Mouse (Mus musculus) hematopoietic stem cell, adult 5-6 weeks (primary cell): ENCODE data around the gene Foxp3. TPM values are rescaled to one million over a fixed set of nuclear protein-coding genes. Genes with fewer than 3 reads are reported as not detected.

Experiments
- ATAC-seq, 2 experiments: fragments of 125-278 bp in 1 of 2; replicated peaks in 1 of 2; 2 replicates each; pipeline ENCODE4 v1.8.0; 2016 to 2017; ENCODE audit warnings: inconsistent platforms in 2 of 2, mild to moderate bottlenecking in 2 of 2, moderate number of reproducible peaks in 2 of 2, low read depth in 1 of 2, moderate TSS enrichment in 1 of 2; ENCODE audit not compliant: low FRiP score in 2 of 2, poor library complexity in 2 of 2, severe bottlenecking in 2 of 2, insufficient read depth in 1 of 2, low TSS enrichment in 1 of 2
- total RNA-seq: library from RNA; stranded (forward); fragments of 172-1452, 232-1000 nt; gene quantifications from 2 replicates; pipeline ENCODE4 v1.2.3, GENCODE M21; 2017

Gene Foxp3
- total RNA-seq: 0.25 and 0.69 TPM in 2 replicates

- no peak for ATAC-seq
These were observed at the start of gene Foxp3 for GRCm38 (mm10) chrX:7573176-7574086. Gene Foxp3, plus strand, starts transcription at chrX:7573644.

DNA sequence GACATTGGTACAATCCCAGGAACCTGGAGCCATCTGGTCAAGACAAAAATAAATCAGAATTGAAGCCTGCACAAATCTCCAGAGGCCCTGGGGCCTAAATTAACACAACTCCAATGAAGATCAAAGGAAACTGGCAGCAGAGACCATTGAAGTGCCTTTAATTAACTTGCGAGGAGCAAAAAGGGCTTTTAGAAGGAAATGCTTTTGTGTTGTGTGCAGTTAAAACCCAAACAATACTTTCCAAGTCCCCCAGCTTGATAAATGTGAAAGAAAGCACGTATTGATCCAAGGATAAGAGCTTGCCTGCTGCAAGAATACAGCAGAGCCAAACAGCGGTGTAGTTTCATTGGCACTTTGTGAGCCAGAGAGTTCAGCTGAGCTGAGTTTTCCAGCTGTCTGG is 48.5 kb upstream of the Foxp3 start:
- no peak for ATAC-seq

GRCm38 (mm10) chrX:7553474-7553873 is 20.0 kb upstream of the Foxp3 start:
- ATAC-seq: no peak

DNA sequence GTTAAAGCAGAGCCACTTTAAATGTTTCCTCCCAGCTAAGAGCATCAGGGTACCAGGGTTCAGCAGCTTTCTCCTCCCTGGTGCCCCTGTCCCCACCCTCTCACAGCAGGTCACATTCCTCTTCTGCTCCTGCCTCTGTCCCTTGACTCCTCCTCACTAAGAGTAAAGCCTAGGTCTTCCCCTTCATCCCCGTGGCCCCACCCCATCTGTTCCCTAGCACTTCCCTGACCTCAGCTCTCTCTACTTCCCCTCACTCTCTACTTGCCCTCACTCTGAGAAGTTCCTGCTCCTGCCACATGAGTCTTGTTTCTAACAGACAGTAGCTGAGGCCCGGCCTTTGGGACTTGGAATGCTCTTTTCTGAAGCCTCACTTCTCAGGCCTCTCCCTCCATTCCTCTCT is 10.4 kb upstream of the Foxp3 start:
- ATAC-seq: 0 out of 4 replicates have a peak, but pooled peaks of 1 of the 2 experiments have one; percentile 39

- peak in 1 of 2 experiments; percentile 36; a peak in 1 of 4 replicates for ATAC-seq
These were observed 7.1 kb upstream of the Foxp3 start for GRCm38 (mm10) chrX:7566352-7566751.

DNA sequence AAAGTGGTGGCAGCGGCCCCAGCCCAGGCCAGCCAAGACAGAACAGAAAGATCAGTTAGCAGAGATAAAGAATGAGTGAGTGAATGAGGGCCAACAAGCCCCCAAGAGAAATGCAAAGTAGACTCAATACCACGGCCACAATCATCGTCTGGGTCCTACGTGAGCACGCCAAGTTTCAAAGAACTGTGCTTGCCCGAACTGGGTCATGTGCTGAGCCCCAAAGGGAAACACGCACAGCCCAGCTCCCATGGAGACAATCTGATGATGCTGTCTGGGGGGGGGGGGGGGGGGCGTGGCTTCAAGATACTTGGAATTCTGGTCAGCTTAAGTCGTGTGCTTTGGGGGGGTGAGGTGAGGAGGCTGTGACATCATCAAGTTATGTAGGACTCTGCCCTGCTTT is 6.0 kb upstream of the Foxp3 start:
- no peak for ATAC-seq

DNA sequence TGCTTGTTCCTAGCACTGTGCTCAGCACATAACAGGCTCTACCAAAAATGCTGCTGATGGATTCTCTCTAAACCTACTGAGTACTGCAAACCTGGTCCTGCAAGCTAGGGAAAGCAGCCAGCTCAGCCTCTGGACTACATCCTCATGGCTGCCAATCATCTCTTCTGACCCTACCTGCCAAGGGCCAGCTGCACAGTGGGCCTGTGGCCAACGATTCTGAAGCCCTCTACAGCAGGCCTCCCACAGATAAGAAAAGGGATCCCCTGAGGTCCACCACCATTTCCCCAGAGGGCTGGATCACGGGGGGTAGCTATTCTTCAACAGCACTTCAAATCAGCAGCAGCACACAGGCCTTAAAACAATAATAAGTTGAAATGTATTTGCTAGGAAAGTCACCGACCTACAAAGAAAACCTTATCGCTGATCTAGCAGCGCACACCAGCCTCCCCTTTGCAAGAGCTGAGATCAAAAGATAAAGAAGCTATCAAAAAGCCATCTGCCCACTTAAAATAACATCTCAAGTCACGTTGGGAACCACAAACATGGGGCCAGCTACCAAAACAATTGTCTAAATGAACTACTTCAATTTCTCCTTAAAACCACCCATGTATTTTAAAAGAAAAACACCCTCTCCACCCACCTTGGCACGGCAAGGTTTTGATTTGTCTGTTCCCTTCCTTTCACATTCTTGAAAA is 2.8 kb upstream of the Foxp3 start:
- no peak for ATAC-seq

GRCm38 (mm10) chrX:7571565-7572136 is 1.8 kb upstream of the Foxp3 start:
- ATAC-seq: no peak

- no peak for ATAC-seq
These were observed 978 bp upstream of the Foxp3 start for GRCm38 (mm10) chrX:7572466-7572865.

DNA sequence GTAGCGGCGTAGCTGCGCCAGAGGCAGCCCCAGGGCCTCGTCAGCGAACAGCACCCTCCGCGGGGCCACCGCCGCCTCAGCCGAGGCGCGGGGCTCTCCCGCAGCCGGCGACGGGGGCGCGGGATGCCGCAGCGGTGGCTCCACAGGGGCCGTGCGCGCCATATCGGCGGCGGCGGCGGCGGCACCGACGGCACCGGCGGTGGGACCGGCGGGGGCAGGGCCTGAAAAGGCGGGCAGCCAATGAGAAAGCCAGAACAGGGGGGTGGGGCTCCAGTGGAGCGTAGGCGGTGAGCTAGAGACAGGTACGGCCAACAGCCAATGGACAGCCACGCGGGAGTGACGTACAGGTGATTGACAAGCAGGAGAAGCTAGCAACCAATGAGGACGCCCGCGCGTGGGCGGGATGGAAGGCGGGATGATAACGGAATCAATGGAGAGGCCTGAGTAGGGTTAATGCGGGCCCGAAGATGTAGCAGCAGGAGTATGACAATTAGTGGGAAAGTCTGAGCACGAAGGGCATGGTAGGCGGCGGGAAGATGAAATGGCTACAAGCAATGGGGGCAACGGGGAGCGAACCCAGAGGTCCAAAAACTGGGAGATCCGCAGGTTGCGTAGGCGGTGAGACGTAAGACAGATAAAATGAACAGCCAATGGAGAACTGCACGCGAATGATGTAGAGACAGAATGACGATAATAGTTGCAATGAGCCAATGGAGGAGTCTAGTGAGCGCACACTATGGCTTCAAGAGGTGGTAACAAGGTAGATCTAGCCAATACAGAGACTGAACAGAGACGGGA is 842 bp downstream of the Foxp3 start, which contains the start of gene Ppp1r3f:
Ppp1r3f (minus strand) TSS at position 197 of the 798 bp plus-strand sequence.
- ATAC-seq: peak; percentile 97 to 99

DNA sequence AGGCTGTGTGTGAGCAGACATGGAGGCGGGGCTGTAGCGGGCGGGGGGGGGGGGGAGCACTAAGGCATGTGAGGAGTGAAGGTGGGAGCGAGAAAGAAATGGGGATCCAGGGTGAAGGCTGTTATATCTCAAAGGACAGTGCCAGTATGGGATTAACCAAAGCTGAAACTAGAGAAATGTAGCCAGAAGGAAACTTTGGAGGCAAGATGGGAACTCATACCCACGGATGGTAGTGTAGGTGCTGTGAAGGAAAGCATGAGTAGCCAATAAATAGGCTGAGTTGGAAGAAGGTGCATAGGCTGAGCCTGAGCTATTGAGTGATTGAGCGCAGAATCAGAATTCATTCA is 1.4 kb downstream of the Foxp3 start:
- no peak for ATAC-seq

GRCm38 (mm10) chrX:7581151-7581550 is 7.7 kb downstream of the Foxp3 start:
- ATAC-seq: no peak

GRCm38 (mm10) chrX:7583881-7584280 is 10.4 kb downstream of the Foxp3 start:
- no peak for ATAC-seq

DNA sequence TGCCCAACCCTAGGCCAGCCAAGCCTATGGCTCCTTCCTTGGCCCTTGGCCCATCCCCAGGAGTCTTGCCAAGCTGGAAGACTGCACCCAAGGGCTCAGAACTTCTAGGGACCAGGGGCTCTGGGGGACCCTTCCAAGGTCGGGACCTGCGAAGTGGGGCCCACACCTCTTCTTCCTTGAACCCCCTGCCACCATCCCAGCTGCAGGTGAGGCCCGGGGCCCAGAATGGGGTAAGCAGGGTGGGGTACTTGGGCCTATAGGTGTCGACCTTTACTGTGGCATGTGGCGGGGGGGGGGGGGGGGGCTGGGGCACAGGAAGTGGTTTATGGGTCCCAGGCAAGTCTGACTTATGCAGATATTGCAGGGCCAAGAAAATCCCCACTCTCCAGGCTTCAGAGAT is 12.9 kb downstream of the Foxp3 start:
- ATAC-seq: no peak

- no peak for ATAC-seq
These were observed 21.9 kb downstream of the Foxp3 start for GRCm38 (mm10) chrX:7595371-7595770.

- ATAC-seq: peak; percentile 25 to 66; a peak in 1 of 4 replicates
These were observed 30.6 kb downstream of the Foxp3 start for GRCm38 (mm10) chrX:7604004-7604403.

- peak; percentile 96 to 97 for ATAC-seq
These were observed 31.6 kb downstream of the Foxp3 start, which contains the start of gene Ccdc22 for GRCm38 (mm10) chrX:7604879-7605574. Gene Ccdc22, minus strand, starts transcription at chrX:7605517.
